Mouse (Mus musculus) kidney, adult 2 months (tissue): ENCODE measurements around the gene Cacna1d. TPM values are rescaled to one million over a fixed set of nuclear protein-coding genes. Genes with fewer than 3 reads are reported as not detected.
A peak's percentile ranks its signal among the peaks of the same experiment; 100 is the strongest.

Experiments
- DNase-seq: peaks from one replicate; pipeline ENCODE4 v3.0.0; 2021
- H3K27ac ChIP-seq: fragments of 200-500 bp; 2 replicates; pipeline ENCODE4 v1.5.1; 2012; ENCODE audit warnings: low read depth, low read length, control low read depth, inconsistent platforms; ENCODE audit not compliant: insufficient read depth
- H3K27me3 ChIP-seq: fragments of 200-500 bp; replicated peaks from 2 replicates; pipeline ENCODE4 v1.6.1; 2012; ENCODE audit warnings: mild to moderate bottlenecking, moderate library complexity, low read length, inconsistent platforms; ENCODE audit not compliant: control insufficient read depth, insufficient read depth
- H3K36me3 ChIP-seq: fragments of 200-500 bp; 2 replicates; pipeline ENCODE4 v1.6.1; 2012; ENCODE audit warnings: mild to moderate bottlenecking, moderate library complexity, low read length, inconsistent platforms; ENCODE audit not compliant: control insufficient read depth, insufficient read depth
- H3K4me1 ChIP-seq: fragments of 200-500 bp; 2 replicates; pipeline ENCODE4 v1.6.1; 2011; ENCODE audit warnings: low read length; ENCODE audit not compliant: control insufficient read depth, insufficient read depth
- H3K4me3 ChIP-seq: fragments of 200-500 bp; 2 replicates; pipeline ENCODE4 v1.5.1; 2011; ENCODE audit warnings: mild to moderate bottlenecking, low read depth, low read length, control low read depth; ENCODE audit not compliant: insufficient read depth
- CTCF ChIP-seq: fragments of 200-500 bp; conservative IDR thresholded peaks from 2 replicates; pipeline ENCODE4 v1.5.1; 2011; ENCODE audit warnings: low read depth, mild to moderate bottlenecking, control low read depth, low read length, moderate library complexity, mixed read lengths; ENCODE audit not compliant: insufficient read depth, insufficient read length
- POLR2A ChIP-seq: fragments of 200-500 bp; IDR thresholded peaks from one replicate; pipeline ENCODE4 v1.6.1; 2011; ENCODE audit warnings: low read depth, low read length, control low read depth
- WGBS: fragments of 180-500 bp; shearing (Covaris S2); methylation state at CpG from one replicate; pipeline ENCODE4 v1.1.7; 2018; 5-methylcytosine and 5-hydroxymethylcytosine counted together
- polyA plus RNA-seq: library from polyadenylated mRNA; depleted of rRNA; stranded (reverse); fragments of >200 nt; gene quantifications from 2 replicates; pipeline ENCODE4 v1.2.3, GENCODE M21; 2012

Gene Cacna1d
- polyA plus RNA-seq, 1 experiment: 4.0 TPM

- Histone ChIP-seq H3K27ac (no peak overlapping the region), H3K27me3 (no peaks in the 10 kb centered on the region), H3K4me1 (no peaks in the 10 kb centered on the region), H3K4me3 (no peak overlapping the region), H3K36me3 (no peaks in the 10 kb centered on the region)
- DNase-seq: peak; percentile 77
- WGBS: 5% methylated on average over 14 of the region's 14 CpGs
- TF ChIP-seq POLR2A (no peak), CTCF (peak; percentile 92)
Observed at GRCm38 (mm10) chr14:30459891-30460523, 31.2 kb downstream of the Cacna1d start.

- Histone ChIP-seq H3K4me1 (no peaks in the 10 kb centered on the region), H3K27me3 (no peaks in the 10 kb centered on the region), H3K4me3 (no peak overlapping the region), H3K27ac (no peak overlapping the region), H3K36me3 (no peaks in the 10 kb centered on the region)
- 71% methylated on average over 3 of the region's 3 CpGs for WGBS
- TF ChIP-seq CTCF: no peak
- no peak for TF ChIP-seq POLR2A
- DNase-seq: no peak
Observed at GRCm38 (mm10) chr14:30458820-30459219, 32.4 kb downstream of the Cacna1d start.

GRCm38 (mm10) chr14:30457897-30458296 lies 33.4 kb downstream of the Cacna1d start:
- no peak overlapping the region for H3K4me3 ChIP-seq
- H3K4me1 ChIP-seq: no peaks in the 10 kb centered on the region
- 26% methylated on average over 2 of the region's 2 CpGs for WGBS
- TF ChIP-seq POLR2A: no peak
- no peak for TF ChIP-seq CTCF
- no peaks in the 10 kb centered on the region for H3K27me3 ChIP-seq
- no peak overlapping the region for H3K27ac ChIP-seq
- peak; percentile 8 for DNase-seq
- no peaks in the 10 kb centered on the region for H3K36me3 ChIP-seq

GRCm38 (mm10) chr14:30457436-30457835 lies 33.8 kb downstream of the Cacna1d start:
- H3K4me3 ChIP-seq: no peak overlapping the region
- H3K27me3 ChIP-seq: no peaks in the 10 kb centered on the region
- no peak overlapping the region for H3K27ac ChIP-seq
- no peaks in the 10 kb centered on the region for H3K36me3 ChIP-seq
- DNase-seq: no peak
- TF ChIP-seq POLR2A (no peak), CTCF (no peak)
- WGBS: 53% methylated on average over 7 of the region's 7 CpGs
- no peaks in the 10 kb centered on the region for H3K4me1 ChIP-seq

GRCm38 (mm10) chr14:30455801-30456595 lies 35.3 kb downstream of the Cacna1d start:
- DNase-seq: no peak
- no peak overlapping the region for H3K4me3 ChIP-seq
- H3K4me1 ChIP-seq: no peaks in the 10 kb centered on the region
- H3K27ac ChIP-seq: no peak overlapping the region
- TF ChIP-seq CTCF (no peak), POLR2A (no peak)
- no peaks in the 10 kb centered on the region for H3K27me3 ChIP-seq
- no peaks in the 10 kb centered on the region for H3K36me3 ChIP-seq
- 19% methylated on average over 13 of the region's 13 CpGs for WGBS

- H3K27ac ChIP-seq: no peak overlapping the region
- no peaks in the 10 kb centered on the region for H3K36me3 ChIP-seq
- DNase-seq: peak; percentile 27
- peaks cover 3% of the 10 kb centered on the region; the same call in 1 of the 2 replicates for H3K4me1 ChIP-seq
- no peak overlapping the region for H3K4me3 ChIP-seq
- 58% methylated on average over 3 of the region's 3 CpGs for WGBS
- TF ChIP-seq POLR2A: no peak
- no peak for TF ChIP-seq CTCF
- H3K27me3 ChIP-seq: no peaks in the 10 kb centered on the region
Observed at GRCm38 (mm10) chr14:30439915-30440314, 51.3 kb downstream of the Cacna1d start.

DNA sequence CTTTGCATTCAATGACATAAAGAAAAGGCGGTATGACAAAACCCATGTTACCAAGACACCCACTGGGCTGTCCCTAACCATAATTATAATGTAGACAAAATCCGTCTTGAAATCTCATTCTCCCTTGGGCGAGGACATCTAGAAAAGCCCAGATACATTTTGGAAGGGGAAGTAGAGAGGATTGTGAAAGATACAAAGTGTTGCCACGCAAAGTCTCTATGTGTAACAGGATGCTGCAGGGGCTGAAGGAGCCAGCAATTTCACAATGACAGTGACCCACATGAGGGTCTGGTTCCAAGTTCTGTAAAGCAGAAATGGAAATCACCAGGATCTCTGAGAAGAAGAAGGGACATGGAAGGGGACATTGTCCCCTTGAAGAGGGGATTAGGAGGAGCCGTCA lies 55.9 kb downstream of the Cacna1d start:
- no peaks in the 10 kb centered on the region for H3K27me3 ChIP-seq
- 91% methylated on average over 5 of the region's 5 CpGs for WGBS
- H3K4me3 ChIP-seq: no peak overlapping the region
- H3K27ac ChIP-seq: no peak overlapping the region
- TF ChIP-seq CTCF: no peak
- no peak for TF ChIP-seq POLR2A
- no peak for DNase-seq
- no peaks in the 10 kb centered on the region for H3K36me3 ChIP-seq
- peaks cover 3% of the 10 kb centered on the region; the same call in 1 of the 2 replicates for H3K4me1 ChIP-seq
